Mouse (Mus musculus): ENCODE data around the gene Actrt1. TPM values are rescaled to one million over a fixed set of nuclear protein-coding genes. Genes with fewer than 3 reads are reported as not detected.

The Actrt1 gene
- polyA plus RNA-seq (2015; fragmentation: Nextera tagmentation; extraction: Ambion mirVana), result not detected in 2 replicates

GRCm38 (mm10) chrX:46328707-46329106 lies at the start of gene Actrt1:
Gene Actrt1, plus strand, starts transcription at chrX:46329007.
- Histone ChIP-seq H3K4me2 (replicated peaks; ENCODE audit: low read depth) (no peak within 1 kb of the TSS), H3K36me3 (ENCODE audit: control insufficient read depth, insufficient read depth, low read length) (no peaks in the 10 kb centered on the region), H3K27me3 (ENCODE audit: control insufficient read depth, insufficient read depth, low read length) (no peaks in the 10 kb centered on the region), H3K27ac (replicated peaks) (no peak within 1 kb of the TSS), H3K9me3 (ENCODE audit: control insufficient read depth, low read length) (no peaks in the 10 kb centered on the region), H3K4me3 (ENCODE audit: low read depth, low read length) (no peak within 1 kb of the TSS), H3K9ac (ENCODE audit: low read length) (no peak within 1 kb of the TSS), H3K4me1 (replicated peaks; ENCODE audit: control insufficient read depth, insufficient read depth) (no peaks in the 10 kb centered on the region)
- DNase-seq (ENCODE audit: low spot score), result no peak
- TF ChIP-seq EP300 (optimal IDR thresholded peaks at IDR 0.05) (no peak), CTCF (IDR thresholded peaks at IDR 0.05; ENCODE audit: low read depth) (no peak)
- ATAC-seq (ENCODE audit: low FRiP score, low TSS enrichment), result no peak

GRCm38 (mm10) chrX:46331463-46332115 lies 2.8 kb downstream of the Actrt1 start:
- WGBS, result 74% methylated on average over 1 of the region's 1 CpGs

More at GRCm38 (mm10) chrX:46331463-46332115, 2.8 kb downstream of the Actrt1 start:
- TF ChIP-seq CTCF (IDR thresholded peaks at IDR 0.05; ENCODE audit: low read depth) (no peak), EP300 (optimal IDR thresholded peaks at IDR 0.05) (no peak)
- no peaks in the 10 kb centered on the region for H3K9me3 ChIP-seq (ENCODE audit: control insufficient read depth, low read length)
- H3K4me2 ChIP-seq (replicated peaks; ENCODE audit: low read depth), result no peak overlapping the region
- no peaks in the 10 kb centered on the region for H3K36me3 ChIP-seq (ENCODE audit: control insufficient read depth, insufficient read depth, low read length)
- no peak overlapping the region for H3K4me3 ChIP-seq (ENCODE audit: low read depth, low read length)
- H3K27ac ChIP-seq (replicated peaks), result no peak overlapping the region
- DNase-seq (ENCODE audit: low spot score) (no peak), ATAC-seq (ENCODE audit: low FRiP score, low TSS enrichment) (no peak)
- H3K4me1 ChIP-seq (replicated peaks; ENCODE audit: control insufficient read depth, insufficient read depth), result no peaks in the 10 kb centered on the region
- H3K27me3 ChIP-seq (ENCODE audit: control insufficient read depth, insufficient read depth, low read length), result no peaks in the 10 kb centered on the region
- H3K9ac ChIP-seq (ENCODE audit: low read length), result no peak overlapping the region
